Mouse (Mus musculus) ES-E14 (cell line): ENCODE data around the gene Slc39a11. TPM values are rescaled to one million over a fixed set of nuclear protein-coding genes. Genes with fewer than 3 reads are reported as not detected.

Source experiments
- DNase-seq: peaks from one replicate; pipeline ENCODE4 v3.0.0-alpha.2; 2013; ENCODE audit warnings: low read depth, low spot score
- H3K27ac ChIP-seq: 2 replicates; pipeline ENCODE4 v1.5.1; 2012; ENCODE audit warnings: low read depth, mild to moderate bottlenecking, low read length, moderate library complexity, mixed read lengths; ENCODE audit not compliant: poor library complexity, insufficient read depth, severe bottlenecking
- H3K36me3 ChIP-seq: 2 replicates; pipeline ENCODE4 v1.6.1; 2012; ENCODE audit warnings: mild to moderate bottlenecking, low read length, moderate library complexity, mixed read lengths; ENCODE audit not compliant: control insufficient read depth, poor library complexity, insufficient read depth, severe bottlenecking
- H3K4me1 ChIP-seq, 2 experiments: fragments of 150-350 bp in 1 of 2; sonication (generic) in 1 of 2; 2 replicates each; pipeline ENCODE4 v1.6.1; 2012; ENCODE audit warnings: low read length in 2 of 2, mild to moderate bottlenecking in 1 of 2, mixed read lengths in 1 of 2; ENCODE audit not compliant: control insufficient read depth in 2 of 2, insufficient read depth in 2 of 2, poor library complexity in 1 of 2
- H3K4me3 ChIP-seq, 2 experiments: fragments of 150-350 bp in 1 of 2; sonication (generic) in 1 of 2; 2 replicates each; pipeline ENCODE4 v1.5.1; 2012; ENCODE audit warnings: low read length in 2 of 2, low read depth in 1 of 2, mild to moderate bottlenecking in 1 of 2, mixed read lengths in 1 of 2; ENCODE audit not compliant: insufficient read depth in 1 of 2, poor library complexity in 1 of 2, severe bottlenecking in 1 of 2
- H3K9ac ChIP-seq: 2 replicates; pipeline ENCODE4 v1.6.1; 2012; ENCODE audit warnings: low read depth, mild to moderate bottlenecking, low read length, mixed read lengths; ENCODE audit not compliant: poor library complexity, insufficient read depth, severe bottlenecking
- H3K9me3 ChIP-seq: fragments of 150-350 bp; sonication (generic); 2 replicates; pipeline ENCODE4 v1.6.1; 2012; ENCODE audit warnings: low read depth, mild to moderate bottlenecking, low read length; ENCODE audit not compliant: control insufficient read depth, insufficient read depth
- CHD2 ChIP-seq: IDR thresholded peaks from 2 replicates; pipeline ENCODE4 v1.6.1; 2014; ENCODE audit warnings: mild to moderate bottlenecking, low read depth, low read length, inconsistent platforms
- HCFC1 ChIP-seq: IDR thresholded peaks from 2 replicates; pipeline ENCODE4 v1.6.1; 2012; ENCODE audit warnings: low read length, inconsistent platforms, borderline replicate concordance; ENCODE audit not compliant: insufficient read depth
- MAFK ChIP-seq: IDR thresholded peaks from 2 replicates; pipeline ENCODE4 v1.6.1; 2014; ENCODE audit warnings: mild to moderate bottlenecking, low read depth, low read length, inconsistent platforms; ENCODE audit not compliant: insufficient read depth
- ZC3H11A ChIP-seq: IDR thresholded peaks from 2 replicates; pipeline ENCODE4 v1.6.1; 2012; ENCODE audit warnings: low read depth, mild to moderate bottlenecking, inconsistent platforms, low read length, borderline replicate concordance
- ZNF384 ChIP-seq: IDR thresholded peaks from 2 replicates; pipeline ENCODE4 v1.6.1; 2012; ENCODE audit warnings: low read depth, low read length, inconsistent platforms
- in situ Hi-C, 2 experiments: fragments of 600-800 bp; cut with MboI; formaldehyde crosslinking; loops; one replicate each; pipeline ENCODE4 v1.15.1; 2025; ENCODE audit warnings: low sequenced_read_pairs in 2 of 2, inconsistent platforms in 1 of 2; ENCODE audit not compliant: unreplicated experiment in 2 of 2
- total RNA-seq: library from RNA; depleted of rRNA; stranded (reverse); fragments of 300-350 nt; gene quantifications from 2 replicates; pipeline ENCODE4 v1.2.3, GENCODE M21; 2012

Slc39a11 gene
- total RNA-seq, 1 experiment: 17.0 TPM

- in situ Hi-C loops: no loop called here
- Histone ChIP-seq H3K9me3 (no peaks in the 10 kb centered on the region), H3K9ac (no peak overlapping the region), H3K36me3 (no peaks in the 10 kb centered on the region), H3K4me1 (no peaks in the 10 kb centered on the region), H3K4me3 (no peak overlapping the region), H3K27ac (no peak overlapping the region)
- DNase-seq: no peak
- TF ChIP-seq ZC3H11A (no peak), ZNF384 (no peak)
Measured at GRCm38 (mm10) chr11:113437357-113437756, 212.5 kb downstream of the Slc39a11 start.

- H3K36me3 ChIP-seq: no peaks in the 10 kb centered on the region
- TF ChIP-seq HCFC1 (no peak), CHD2 (no peak), MAFK (no peak), ZC3H11A (no peak), ZNF384 (no peak)
- in situ Hi-C loops: no loop called here
- no peak overlapping the region for H3K4me3 ChIP-seq
- H3K9me3 ChIP-seq: no peaks in the 10 kb centered on the region
- no peak for DNase-seq
- no peaks in the 10 kb centered on the region; a peak in 1 of 4 replicates for H3K4me1 ChIP-seq
- H3K9ac ChIP-seq: no peak overlapping the region
- H3K27ac ChIP-seq: no peak overlapping the region
Measured at GRCm38 (mm10) chr11:113436299-113436698, 213.6 kb downstream of the Slc39a11 start.

GRCm38 (mm10) chr11:113435696-113436095 is 214.2 kb downstream of the Slc39a11 start:
- H3K27ac ChIP-seq: no peak overlapping the region
- no peak overlapping the region for H3K9ac ChIP-seq
- in situ Hi-C loops: no loop called here
- no peak for TF ChIP-seq MAFK
- no peak for TF ChIP-seq HCFC1
- no peak for TF ChIP-seq ZC3H11A
- no peak for TF ChIP-seq ZNF384
- no peak for TF ChIP-seq CHD2
- no peaks in the 10 kb centered on the region for H3K9me3 ChIP-seq
- no peak for DNase-seq
- H3K36me3 ChIP-seq: no peaks in the 10 kb centered on the region
- no peaks in the 10 kb centered on the region; a peak in 1 of 4 replicates for H3K4me1 ChIP-seq
- H3K4me3 ChIP-seq: no peak overlapping the region

DNA sequence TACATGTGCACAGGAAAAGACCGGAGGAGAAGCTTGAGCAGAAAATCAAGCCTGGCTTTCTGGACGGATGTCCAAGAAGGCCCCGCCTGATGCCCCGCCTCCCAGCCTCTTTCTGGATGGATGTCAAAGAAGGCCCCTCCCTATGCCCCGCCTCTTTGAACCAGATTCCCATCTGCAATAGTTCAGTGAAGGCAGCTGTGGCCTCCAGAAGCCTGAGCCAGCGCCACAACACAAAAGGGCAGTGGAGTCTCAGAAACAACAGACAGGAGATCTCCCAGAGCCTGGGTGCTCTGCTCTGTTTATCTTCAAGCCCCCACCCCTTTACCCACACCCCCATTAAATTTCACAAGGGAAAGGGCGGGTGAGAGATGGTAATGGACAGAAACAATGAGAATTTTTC is 218.7 kb downstream of the Slc39a11 start:
- peak; percentile 46 for DNase-seq
- Histone ChIP-seq H3K9me3 (no peaks in the 10 kb centered on the region), H3K4me3 (no peak overlapping the region), H3K36me3 (no peaks in the 10 kb centered on the region), H3K4me1 (no peaks in the 10 kb centered on the region; a peak in 1 of 4 replicates), H3K27ac (no peak overlapping the region), H3K9ac (no peak overlapping the region)
- TF ChIP-seq MAFK: no peak
- TF ChIP-seq CHD2: no peak
- no peak for TF ChIP-seq HCFC1
- TF ChIP-seq ZC3H11A: no peak
- TF ChIP-seq ZNF384: no peak
- in situ Hi-C loops: no loop called here

GRCm38 (mm10) chr11:113425882-113426281 is 224.0 kb downstream of the Slc39a11 start:
- TF ChIP-seq ZC3H11A: no peak
- TF ChIP-seq MAFK: no peak
- TF ChIP-seq ZNF384: no peak
- no peak for TF ChIP-seq CHD2
- TF ChIP-seq HCFC1: no peak
- in situ Hi-C loops: no loop called here
- Histone ChIP-seq H3K4me3 (no peak overlapping the region), H3K36me3 (no peaks in the 10 kb centered on the region), H3K9ac (no peak overlapping the region), H3K4me1 (no peaks in the 10 kb centered on the region), H3K9me3 (no peaks in the 10 kb centered on the region), H3K27ac (no peak overlapping the region)
- no peak for DNase-seq
